Mouse (Mus musculus) C3H10T1/2 (cell line): ENCODE results near the gene Mboat1. TPM values are rescaled to one million over a fixed set of nuclear protein-coding genes. Genes with fewer than 3 reads are reported as not detected.

Source experiments
- polyA plus RNA-seq, 2 experiments: library from polyadenylated mRNA; unstranded; fragments of >200 nt; fragmentation: generic; extraction: Trizol; gene quantifications; one replicate each; pipeline ENCODE4 v1.2.1; 2012; ENCODE audit warnings: missing spikeins in 2 of 2

Mboat1 gene
- polyA plus RNA-seq: 10 to 100 TPM in 1 of 2 experiments, 1 to 10 TPM in 1; 9.1 to 11.3 TPM

GRCm38 (mm10) chr13:30136243-30136922, at the start of gene Mboat1:
Mboat1 (plus strand) TSS chr13:30136489.

Other genes with a start within 250 kb of the Mboat1 start
- gene E2f3, start 150.4 kb upstream of the Mboat1 start, polyA plus RNA-seq: 1 to 10 TPM; 1.4 to 3.8 TPM
- under 1 TPM in 1 of 2 experiments, not detected in 1; 0.06 TPM for gene Agtr1a, start 200.0 kb downstream of the Mboat1 start, polyA plus RNA-seq